Mouse (Mus musculus) liver, embryonic 15.5 days (tissue): ENCODE results near the gene Pls1. TPM values are rescaled to one million over a fixed set of nuclear protein-coding genes. Genes with fewer than 3 reads are reported as not detected.

Source experiments
- ATAC-seq: fragments of 200-750 bp; cut with Nextera tagmentation; 2 replicates; pipeline ENCODE4 v1.8.0; 2017; ENCODE audit warnings: moderate number of reproducible peaks, mild to moderate bottlenecking, moderate library complexity; ENCODE audit not compliant: insufficient read depth
- H3K27ac ChIP-seq: fragments of 300-500 bp; sonication (generic); replicated peaks from 2 replicates; pipeline ENCODE4 v1.5.1; 2015; ENCODE audit warnings: mild to moderate bottlenecking, inconsistent platforms
- H3K27me3 ChIP-seq: fragments of 300-500 bp; sonication (generic); 2 replicates; pipeline ENCODE4 v1.6.1; 2015; ENCODE audit warnings: mild to moderate bottlenecking, inconsistent platforms
- H3K36me3 ChIP-seq: fragments of 300-500 bp; sonication (generic); replicated peaks from 2 replicates; pipeline ENCODE4 v1.6.1; 2015; ENCODE audit warnings: moderate library complexity, mild to moderate bottlenecking, inconsistent platforms
- H3K4me1 ChIP-seq: fragments of 300-500 bp; sonication (generic); replicated peaks from 2 replicates; pipeline ENCODE4 v1.6.1; 2015; ENCODE audit warnings: inconsistent platforms
- H3K4me2 ChIP-seq: fragments of 300-500 bp; sonication (generic); 2 replicates; pipeline ENCODE4 v1.6.1; 2015; ENCODE audit warnings: moderate library complexity, mild to moderate bottlenecking, inconsistent platforms
- H3K4me3 ChIP-seq: fragments of 300-500 bp; sonication (generic); replicated peaks from 2 replicates; pipeline ENCODE4 v1.5.1; 2015; ENCODE audit warnings: mild to moderate bottlenecking, inconsistent platforms
- H3K9ac ChIP-seq: fragments of 300-500 bp; sonication (generic); 2 replicates; pipeline ENCODE4 v1.6.1; 2015; ENCODE audit warnings: moderate library complexity, mild to moderate bottlenecking, inconsistent platforms
- H3K9me3 ChIP-seq: fragments of 300-500 bp; sonication (generic); replicated peaks from 2 replicates; pipeline ENCODE4 v1.6.1; 2016; ENCODE audit warnings: inconsistent platforms
- WGBS: fragments of 180-500 bp; shearing (Covaris S2); methylation state at CpG from one replicate; pipeline ENCODE4 v1.1.7; 2015; ENCODE audit warnings: mixed read lengths; ENCODE audit not compliant: insufficient replicate concordance; 5-methylcytosine and 5-hydroxymethylcytosine counted together
- polyA plus RNA-seq: library from polyadenylated mRNA; unstranded; fragments of >200 nt; fragmentation: Nextera tagmentation; extraction: Ambion mirVana; gene quantifications from 2 replicates; pipeline ENCODE4 v1.2.1, GENCODE M21; 2015

Gene Pls1
- polyA plus RNA-seq, result 13.8 and 14.9 TPM in 2 replicates

GRCm38 (mm10) chr9:95844825-95845460 lies at the start of gene Pls1:
Pls1 (minus strand) TSS chr9:95845311.
- peak; percentile 67 for ATAC-seq
- peak within 1 kb of the TSS; percentile 46; the same call in 1 of the 2 replicates for H3K9ac ChIP-seq
- peaks cover 41% of the 10 kb centered on the region for H3K27me3 ChIP-seq
- H3K4me2 ChIP-seq, result peak within 1 kb of the TSS; percentile 67
- H3K27ac ChIP-seq, result peak within 1 kb of the TSS; percentile 49; the same call in 1 of the 2 replicates
- H3K9me3 ChIP-seq, result no peaks in the 10 kb centered on the region
- 1% methylated on average over 46 of the region's 46 CpGs for WGBS
- H3K4me3 ChIP-seq, result peak within 1 kb of the TSS; percentile 56
- H3K36me3 ChIP-seq, result no peaks in the 10 kb centered on the region
- 0 out of 2 replicates have a peak, but pooled peaks cover 3% of the 10 kb centered on the region for H3K4me1 ChIP-seq

- no peak for ATAC-seq
- Histone ChIP-seq H3K9me3 (no peaks in the 10 kb centered on the region), H3K27ac (no peak overlapping the region), H3K9ac (no peak overlapping the region), H3K4me2 (no peak overlapping the region), H3K27me3 (no peaks in the 10 kb centered on the region), H3K36me3 (peaks cover 9% of the 10 kb centered on the region; the same call in 1 of the 2 replicates), H3K4me1 (no peaks in the 10 kb centered on the region), H3K4me3 (no peak overlapping the region)
- 72% methylated on average over 2 of the region's 2 CpGs for WGBS
Measured at GRCm38 (mm10) chr9:95882751-95883150, 37.6 kb upstream of the Pls1 start.

- no peak for ATAC-seq
- Histone ChIP-seq H3K4me3 (no peak overlapping the region), H3K27me3 (no peaks in the 10 kb centered on the region), H3K27ac (no peak overlapping the region), H3K4me2 (no peak overlapping the region), H3K36me3 (peaks cover 18% of the 10 kb centered on the region), H3K9ac (no peak overlapping the region), H3K9me3 (no peaks in the 10 kb centered on the region), H3K4me1 (no peaks in the 10 kb centered on the region)
- 59% methylated on average over 5 of the region's 5 CpGs for WGBS
Measured at GRCm38 (mm10) chr9:95878246-95878645, 33.1 kb upstream of the Pls1 start.

- peak; percentile 25 for ATAC-seq
- Histone ChIP-seq H3K9me3 (no peaks in the 10 kb centered on the region), H3K36me3 (0 out of 2 replicates have a peak, but pooled peaks cover under 1% of the 10 kb centered on the region), H3K4me1 (peaks cover 25% of the 10 kb centered on the region), H3K9ac (peak overlapping the region; percentile 80), H3K27ac (peak overlapping the region; percentile 78), H3K27me3 (no peaks in the 10 kb centered on the region), H3K4me2 (peak overlapping the region; percentile 99), H3K4me3 (peak overlapping the region; percentile 94)
- WGBS, result 1% methylated on average over 31 of the region's 31 CpGs
Measured at GRCm38 (mm10) chr9:95858027-95858570, 13.0 kb upstream of the Pls1 start.

GRCm38 (mm10) chr9:95857414-95858026 lies 12.4 kb upstream of the Pls1 start, which contains the start of gene Atr:
Atr (plus strand) TSS chr9:95857597.
- Histone ChIP-seq H3K4me2 (peak within 1 kb of the TSS; percentile 99), H3K9ac (peak within 1 kb of the TSS; percentile 80), H3K36me3 (no peaks in the 10 kb centered on the region), H3K9me3 (no peaks in the 10 kb centered on the region), H3K27me3 (no peaks in the 10 kb centered on the region), H3K27ac (peak within 1 kb of the TSS; percentile 78), H3K4me3 (peak within 1 kb of the TSS; percentile 94), H3K4me1 (peaks cover 25% of the 10 kb centered on the region)
- peak; percentile 89 for ATAC-seq
- WGBS, result under 1% methylated on average over 69 of the region's 69 CpGs

- Histone ChIP-seq H3K36me3 (no peaks in the 10 kb centered on the region), H3K4me3 (no peak overlapping the region), H3K27me3 (no peaks in the 10 kb centered on the region), H3K9me3 (no peaks in the 10 kb centered on the region), H3K4me1 (peaks cover 25% of the 10 kb centered on the region), H3K4me2 (no peak overlapping the region), H3K9ac (no peak overlapping the region), H3K27ac (no peak overlapping the region)
- no peak for ATAC-seq
- 78% methylated on average over 4 of the region's 4 CpGs for WGBS
Measured at GRCm38 (mm10) chr9:95856004-95856403, 10.9 kb upstream of the Pls1 start.

GRCm38 (mm10) chr9:95854891-95855290 lies 9.8 kb upstream of the Pls1 start:
- H3K9ac ChIP-seq, result no peak overlapping the region
- WGBS, result 58% methylated on average over 2 of the region's 2 CpGs
- ATAC-seq, result no peak
- H3K27me3 ChIP-seq, result no peaks in the 10 kb centered on the region
- H3K4me2 ChIP-seq, result no peak overlapping the region
- H3K4me3 ChIP-seq, result no peak overlapping the region
- H3K36me3 ChIP-seq, result no peaks in the 10 kb centered on the region
- H3K9me3 ChIP-seq, result no peaks in the 10 kb centered on the region
- H3K27ac ChIP-seq, result peak overlapping the region; percentile 29; the same call in 1 of the 2 replicates
- peaks cover 25% of the 10 kb centered on the region for H3K4me1 ChIP-seq

- 25% methylated on average over 4 of the region's 4 CpGs for WGBS
- Histone ChIP-seq H3K4me1 (peaks cover 19% of the 10 kb centered on the region), H3K36me3 (no peaks in the 10 kb centered on the region), H3K4me3 (no peak overlapping the region), H3K27ac (no peak overlapping the region), H3K9ac (no peak overlapping the region), H3K4me2 (no peak overlapping the region), H3K27me3 (no peaks in the 10 kb centered on the region), H3K9me3 (no peaks in the 10 kb centered on the region)
- no peak for ATAC-seq
Measured at GRCm38 (mm10) chr9:95852896-95853295, 7.8 kb upstream of the Pls1 start.

GRCm38 (mm10) chr9:95851671-95852070 lies 6.6 kb upstream of the Pls1 start:
- Histone ChIP-seq H3K4me3 (no peak overlapping the region), H3K27ac (no peak overlapping the region), H3K9me3 (no peaks in the 10 kb centered on the region), H3K4me1 (peaks cover 10% of the 10 kb centered on the region; the same call in 1 of the 2 replicates), H3K36me3 (no peaks in the 10 kb centered on the region), H3K27me3 (peaks cover 2% of the 10 kb centered on the region; the same call in 1 of the 2 replicates), H3K4me2 (no peak overlapping the region), H3K9ac (no peak overlapping the region)
- ATAC-seq, result no peak
- WGBS, result 68% methylated on average over 11 of the region's 11 CpGs

- Histone ChIP-seq H3K4me3 (no peak overlapping the region), H3K27ac (0 out of 2 replicates have a peak overlapping the region, but pooled peaks have one; percentile 49), H3K9me3 (no peaks in the 10 kb centered on the region), H3K27me3 (peaks cover 41% of the 10 kb centered on the region), H3K9ac (no peak overlapping the region), H3K36me3 (no peaks in the 10 kb centered on the region), H3K4me1 (0 out of 2 replicates have a peak, but pooled peaks cover 3% of the 10 kb centered on the region), H3K4me2 (peak overlapping the region; percentile 67; the same call in 1 of the 2 replicates)
- peak; percentile 76 for ATAC-seq
- WGBS, result 51% methylated on average over 4 of the region's 4 CpGs
Measured at GRCm38 (mm10) chr9:95845711-95846110, 600 bp upstream of the Pls1 start.

- no peak overlapping the region for H3K27ac ChIP-seq
- no peak overlapping the region for H3K9ac ChIP-seq
- no peaks in the 10 kb centered on the region for H3K4me1 ChIP-seq
- ATAC-seq, result no peak
- H3K9me3 ChIP-seq, result no peaks in the 10 kb centered on the region
- no peak overlapping the region for H3K4me3 ChIP-seq
- peaks cover 17% of the 10 kb centered on the region for H3K27me3 ChIP-seq
- WGBS, result 56% methylated on average over 3 of the region's 3 CpGs
- no peaks in the 10 kb centered on the region for H3K36me3 ChIP-seq
- no peak overlapping the region for H3K4me2 ChIP-seq
Measured at GRCm38 (mm10) chr9:95839424-95839823, 5.7 kb downstream of the Pls1 start.
